Mouse (Mus musculus) forebrain, embryonic 15.5 days (tissue): ENCODE measurements at regions not wholly inside any gene's neighbourhood (a gene's known extent, or its start where the extent isn't known, plus 50 kb on each side); places are given as distances from the start of the nearest gene placed in this dataset.
A peak's percentile ranks its signal among the peaks of the same experiment; 100 is the strongest.

Experiments used
- ATAC-seq: fragments of 200-750 bp; cut with Nextera tagmentation; replicated peaks from 2 replicates; pipeline ENCODE4 v1.8.0; 2017; ENCODE audit warnings: mild to moderate bottlenecking, moderate TSS enrichment, moderate library complexity
- H3K27ac ChIP-seq: fragments of 300-500 bp; sonication (generic); replicated peaks from 2 replicates; pipeline ENCODE4 v1.5.1; 2015; ENCODE audit warnings: mild to moderate bottlenecking, inconsistent platforms
- H3K27me3 ChIP-seq: fragments of 300-500 bp; sonication (generic); 2 replicates; pipeline ENCODE4 v1.6.1; 2015; ENCODE audit warnings: inconsistent platforms
- H3K36me3 ChIP-seq: fragments of 300-500 bp; sonication (generic); 2 replicates; pipeline ENCODE4 v1.6.1; 2015; ENCODE audit warnings: mild to moderate bottlenecking, inconsistent platforms
- H3K4me1 ChIP-seq: fragments of 300-500 bp; sonication (generic); 2 replicates; pipeline ENCODE4 v1.6.1; 2015; ENCODE audit warnings: inconsistent platforms
- H3K4me2 ChIP-seq: fragments of 300-500 bp; sonication (generic); replicated peaks from 2 replicates; pipeline ENCODE4 v1.6.1; 2015; ENCODE audit warnings: mild to moderate bottlenecking, inconsistent platforms
- H3K4me3 ChIP-seq: fragments of 300-500 bp; sonication (generic); 2 replicates; pipeline ENCODE4 v1.5.1; 2015; ENCODE audit warnings: mild to moderate bottlenecking, inconsistent platforms
- H3K9ac ChIP-seq: fragments of 300-500 bp; sonication (generic); replicated peaks from 2 replicates; pipeline ENCODE4 v1.6.1; 2015; ENCODE audit warnings: mild to moderate bottlenecking, inconsistent platforms
- H3K9me3 ChIP-seq: fragments of 300-500 bp; sonication (generic); 2 replicates; pipeline ENCODE4 v1.6.1; 2016; ENCODE audit warnings: inconsistent platforms
- WGBS: fragments of 180-500 bp; shearing (Covaris S2); methylation state at CpG from one replicate; pipeline ENCODE4 v1.1.7; 2015; ENCODE audit warnings: mixed read lengths; 5-methylcytosine and 5-hydroxymethylcytosine counted together

DNA sequence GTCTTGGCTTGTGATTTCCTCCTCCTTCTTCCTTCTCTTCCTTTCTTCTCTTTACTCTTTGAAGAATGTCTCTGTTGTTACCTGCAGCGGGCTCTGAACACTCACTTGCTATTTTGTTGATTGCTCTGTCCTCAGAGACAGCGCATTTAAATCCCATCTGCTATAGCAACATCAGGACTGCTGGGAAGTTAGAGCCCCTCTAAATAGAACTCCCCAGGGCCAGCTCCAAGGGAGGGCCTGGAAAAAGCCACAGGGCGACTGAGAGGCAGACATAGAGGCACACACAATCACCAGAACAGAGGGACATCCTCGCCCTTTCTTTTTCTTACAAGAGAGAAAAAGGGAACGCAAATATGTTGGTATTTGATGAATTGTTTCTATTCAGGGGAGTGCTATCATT is 306.6 kb downstream of the Satb1 start:
- Histone ChIP-seq H3K4me1 (no peaks in the 10 kb centered on the region), H3K9me3 (no peaks in the 10 kb centered on the region), H3K9ac (no peak overlapping the region), H3K27me3 (no peaks in the 10 kb centered on the region), H3K4me3 (no peak overlapping the region), H3K4me2 (no peak overlapping the region), H3K36me3 (no peaks in the 10 kb centered on the region), H3K27ac (no peak overlapping the region)
- no peak for ATAC-seq
- WGBS = 22% methylated on average over 5 of the region's 5 CpGs

DNA sequence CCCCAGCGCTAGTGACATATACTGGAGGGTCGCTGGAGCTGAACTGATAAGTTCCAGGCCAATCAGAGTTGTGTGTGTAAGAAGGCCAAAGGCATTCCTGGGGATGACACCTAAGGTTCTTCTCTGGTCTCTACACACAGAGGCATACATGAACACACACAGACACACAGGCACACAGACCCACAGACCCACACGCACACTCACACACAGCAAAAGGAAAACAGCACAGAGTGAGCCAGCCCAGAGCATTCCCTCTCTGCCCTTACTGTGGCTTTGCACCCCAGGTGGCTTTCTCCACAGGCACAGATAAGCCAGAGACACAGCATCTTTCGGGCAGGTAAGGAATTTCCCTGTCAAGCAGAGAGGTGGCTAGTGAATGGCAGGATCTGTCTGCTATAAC is 307.1 kb downstream of the Satb1 start:
- H3K9ac ChIP-seq = no peak overlapping the region
- H3K4me3 ChIP-seq = no peak overlapping the region
- no peaks in the 10 kb centered on the region for H3K27me3 ChIP-seq
- no peak overlapping the region for H3K4me2 ChIP-seq
- WGBS = 43% methylated on average over 4 of the region's 4 CpGs
- no peaks in the 10 kb centered on the region for H3K9me3 ChIP-seq
- H3K36me3 ChIP-seq = no peaks in the 10 kb centered on the region
- H3K4me1 ChIP-seq = no peaks in the 10 kb centered on the region
- H3K27ac ChIP-seq = no peak overlapping the region
- 0 out of 2 replicates have a peak, but pooled peaks have one; percentile 46 for ATAC-seq

DNA sequence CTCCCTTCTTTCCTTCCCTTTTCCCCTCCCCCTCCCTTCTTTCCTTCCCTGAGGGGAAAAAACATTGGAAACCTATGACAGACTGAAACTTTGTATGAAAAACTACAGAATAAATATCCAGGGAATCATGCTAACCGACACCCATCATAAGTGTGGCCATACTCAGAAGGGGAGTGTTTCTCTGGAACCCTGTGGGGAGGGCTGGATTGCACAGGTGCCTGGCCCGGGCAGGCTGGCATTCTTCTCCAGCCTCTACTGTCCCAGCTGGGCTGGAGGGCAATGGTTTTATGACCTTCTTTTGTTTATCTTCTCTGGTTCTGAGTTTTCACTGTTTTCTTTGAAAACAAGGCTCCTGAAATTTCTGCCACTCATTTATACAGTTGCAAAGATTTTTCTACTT is 307.9 kb downstream of the Satb1 start:
- H3K4me3 ChIP-seq = no peak overlapping the region
- H3K27ac ChIP-seq = no peak overlapping the region
- H3K36me3 ChIP-seq = no peaks in the 10 kb centered on the region
- no peaks in the 10 kb centered on the region for H3K9me3 ChIP-seq
- no peaks in the 10 kb centered on the region for H3K27me3 ChIP-seq
- H3K9ac ChIP-seq = no peak overlapping the region
- no peak for ATAC-seq
- 62% methylated on average over 2 of the region's 2 CpGs for WGBS
- H3K4me2 ChIP-seq = no peak overlapping the region
- no peaks in the 10 kb centered on the region for H3K4me1 ChIP-seq

DNA sequence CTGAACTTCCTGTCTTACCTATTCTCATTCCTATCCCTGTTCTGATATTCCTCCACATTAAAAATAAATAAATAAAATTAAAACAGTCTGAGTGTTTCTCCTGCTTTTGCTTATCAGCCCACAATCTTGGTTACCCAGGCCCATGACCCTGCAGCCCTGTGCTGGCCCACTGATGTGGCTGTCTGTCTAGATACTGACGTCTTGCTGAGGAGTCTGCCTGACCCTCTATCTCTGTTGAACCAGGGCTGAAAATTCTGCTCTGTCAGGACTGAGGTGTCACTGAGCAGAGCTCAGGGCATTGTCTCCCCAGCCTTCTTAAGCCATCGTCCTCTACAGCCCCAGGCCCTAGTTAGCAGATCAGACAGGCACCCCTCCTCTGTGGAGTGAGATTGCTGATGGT is 321.2 kb downstream of the Satb1 start:
- no peak for ATAC-seq
- Histone ChIP-seq H3K9ac (no peak overlapping the region), H3K4me2 (no peak overlapping the region), H3K9me3 (no peaks in the 10 kb centered on the region), H3K4me1 (no peaks in the 10 kb centered on the region), H3K27me3 (no peaks in the 10 kb centered on the region), H3K4me3 (no peak overlapping the region), H3K36me3 (no peaks in the 10 kb centered on the region), H3K27ac (no peak overlapping the region)
- 53% methylated on average over 2 of the region's 2 CpGs for WGBS

DNA sequence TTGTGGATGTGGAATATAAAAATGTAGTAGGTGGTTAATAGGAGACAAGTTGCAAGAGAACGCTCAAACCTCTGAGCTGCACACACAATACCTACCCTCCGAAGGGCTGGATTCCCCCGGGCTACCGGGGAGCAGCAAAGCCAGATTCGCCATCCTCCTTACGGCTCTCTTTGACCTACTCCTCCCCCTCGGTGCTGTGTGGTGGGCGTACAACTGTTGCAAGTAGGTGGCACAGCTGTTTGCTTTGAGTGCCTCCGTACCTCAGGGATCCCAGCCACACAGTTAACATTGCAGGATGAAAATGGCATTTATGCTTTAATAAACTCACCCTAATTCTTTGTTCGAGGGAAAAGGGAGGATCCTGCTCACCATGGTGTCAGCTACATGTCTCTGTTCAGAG is 321.6 kb upstream of the Tbc1d5 start:
- Histone ChIP-seq H3K9me3 (no peaks in the 10 kb centered on the region), H3K4me2 (no peak overlapping the region), H3K4me1 (no peaks in the 10 kb centered on the region), H3K27me3 (no peaks in the 10 kb centered on the region), H3K4me3 (no peak overlapping the region), H3K9ac (no peak overlapping the region), H3K27ac (no peak overlapping the region), H3K36me3 (no peaks in the 10 kb centered on the region)
- ATAC-seq = no peak
- WGBS = 83% methylated on average over 10 of the region's 10 CpGs

DNA sequence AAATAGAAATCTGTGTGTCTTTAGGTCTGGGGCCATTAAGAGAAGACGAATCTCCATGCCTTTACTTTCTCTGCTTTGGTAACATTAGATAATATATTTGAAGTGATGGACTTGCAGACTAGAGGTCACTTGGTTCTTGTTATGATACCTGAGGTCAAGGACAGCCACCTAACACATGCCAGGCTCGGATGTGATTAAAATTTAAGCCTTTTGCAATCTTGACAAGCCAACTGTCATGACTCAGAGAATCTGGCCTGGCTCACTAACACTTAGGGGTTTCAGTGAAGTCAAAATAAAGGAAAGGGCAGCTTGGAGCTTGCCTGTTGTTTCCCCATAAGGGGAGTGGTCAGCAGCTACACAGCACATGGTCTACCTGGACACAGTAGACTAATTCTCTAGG is 320.4 kb upstream of the Tbc1d5 start:
- 87% methylated on average over 2 of the region's 2 CpGs for WGBS
- no peak for ATAC-seq
- Histone ChIP-seq H3K27me3 (no peaks in the 10 kb centered on the region), H3K4me3 (no peak overlapping the region), H3K36me3 (no peaks in the 10 kb centered on the region), H3K9ac (no peak overlapping the region), H3K4me2 (no peak overlapping the region), H3K4me1 (no peaks in the 10 kb centered on the region), H3K9me3 (no peaks in the 10 kb centered on the region), H3K27ac (no peak overlapping the region)

DNA sequence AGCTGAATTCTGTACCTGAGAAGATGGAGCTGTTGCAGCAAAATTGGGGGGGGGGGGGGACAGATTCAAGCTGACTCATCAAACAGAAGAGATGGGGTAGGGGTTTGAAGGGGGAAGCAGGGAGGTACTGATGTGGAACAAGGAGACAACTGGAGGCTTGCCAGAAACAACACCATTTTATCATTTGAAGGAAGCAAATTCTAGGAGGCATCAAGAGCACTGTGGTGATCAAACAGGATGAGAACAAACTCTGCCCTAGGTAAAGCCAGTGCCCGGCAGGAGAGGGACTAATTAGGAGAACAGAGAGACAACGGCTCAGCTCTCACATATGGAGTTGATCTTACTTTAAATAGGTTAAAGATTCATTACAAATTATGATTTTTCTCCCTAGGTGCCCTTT is 315.9 kb upstream of the Tbc1d5 start:
- Histone ChIP-seq H3K4me2 (no peak overlapping the region), H3K4me1 (no peaks in the 10 kb centered on the region), H3K4me3 (no peak overlapping the region), H3K9me3 (no peaks in the 10 kb centered on the region), H3K36me3 (no peaks in the 10 kb centered on the region), H3K9ac (no peak overlapping the region), H3K27me3 (no peaks in the 10 kb centered on the region), H3K27ac (no peak overlapping the region)
- no peak for ATAC-seq
- 40% methylated on average over 2 of the region's 2 CpGs for WGBS

DNA sequence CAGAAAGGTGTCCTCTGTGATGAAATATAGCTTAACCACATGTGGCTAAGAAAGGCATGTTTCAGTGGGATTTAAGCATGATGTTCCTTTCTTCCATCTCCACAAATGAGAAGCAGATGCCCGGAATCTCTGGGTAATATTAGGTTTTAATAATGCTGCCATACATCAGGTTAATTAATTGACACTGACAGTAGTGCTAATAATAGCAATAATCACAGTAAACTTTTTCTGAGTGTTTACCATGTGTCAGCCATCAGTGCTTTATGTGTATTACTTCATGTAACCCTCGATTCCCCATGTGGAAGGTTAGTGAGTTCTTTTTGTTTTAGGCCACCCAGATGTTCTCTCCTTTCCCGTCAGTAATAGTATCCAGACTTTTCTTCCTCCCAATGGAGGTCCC is 310.2 kb upstream of the Tbc1d5 start:
- H3K9me3 ChIP-seq = no peaks in the 10 kb centered on the region
- no peak overlapping the region for H3K4me2 ChIP-seq
- no peaks in the 10 kb centered on the region for H3K27me3 ChIP-seq
- no peak for ATAC-seq
- no peak overlapping the region for H3K4me3 ChIP-seq
- 83% methylated on average over 3 of the region's 3 CpGs for WGBS
- H3K9ac ChIP-seq = no peak overlapping the region
- H3K36me3 ChIP-seq = no peaks in the 10 kb centered on the region
- no peaks in the 10 kb centered on the region for H3K4me1 ChIP-seq
- no peak overlapping the region for H3K27ac ChIP-seq

DNA sequence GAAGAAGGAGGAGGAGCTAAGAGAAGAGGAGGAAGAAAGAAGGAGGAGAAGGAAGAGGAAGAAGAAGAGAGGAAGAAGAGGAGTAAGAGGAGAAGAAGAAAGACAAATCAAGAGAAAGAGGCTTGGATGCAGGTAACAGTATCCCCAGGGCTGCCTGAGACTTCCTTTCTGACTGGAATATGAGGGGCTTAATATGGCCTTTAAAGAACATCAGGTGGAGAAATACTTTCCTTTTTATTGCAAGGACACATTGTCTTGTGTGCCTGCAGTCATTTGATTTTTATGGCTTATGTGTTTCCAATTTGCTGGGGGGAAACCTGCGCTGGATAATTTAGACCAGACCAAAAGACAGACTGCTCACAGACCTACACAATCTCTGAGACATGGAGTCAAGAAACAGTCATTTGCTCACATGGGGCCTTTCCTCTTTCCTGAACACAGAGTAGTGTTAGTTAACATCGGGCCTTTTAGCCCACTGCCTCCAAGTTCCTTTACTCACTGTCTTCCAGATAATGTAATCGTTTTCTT is 308.8 kb upstream of the Tbc1d5 start:
- Histone ChIP-seq H3K9ac (no peak overlapping the region), H3K4me3 (no peak overlapping the region), H3K4me2 (no peak overlapping the region), H3K9me3 (no peaks in the 10 kb centered on the region), H3K27me3 (no peaks in the 10 kb centered on the region), H3K4me1 (no peaks in the 10 kb centered on the region), H3K27ac (no peak overlapping the region), H3K36me3 (no peaks in the 10 kb centered on the region)
- WGBS = 90% methylated on average over 3 of the region's 3 CpGs
- ATAC-seq = no peak

DNA sequence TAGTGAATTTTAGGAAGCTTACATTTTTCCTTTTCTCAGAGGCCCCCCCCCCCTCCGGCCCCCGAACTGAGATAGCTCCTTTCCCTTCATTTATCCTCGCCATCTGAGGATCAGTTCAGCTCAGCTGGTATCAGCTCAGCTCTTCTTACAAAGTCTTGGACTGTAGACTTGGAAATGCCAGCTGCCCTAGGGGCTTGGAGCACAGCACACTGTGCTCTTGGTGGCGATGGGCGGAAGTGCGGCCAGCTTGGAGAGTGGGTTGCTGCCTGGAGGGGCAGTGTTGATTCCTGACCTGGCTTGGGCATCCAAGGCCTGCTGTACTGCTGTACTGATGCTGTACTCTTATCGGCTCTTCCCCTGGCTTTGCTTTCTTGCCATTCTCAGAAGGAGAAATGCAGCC is 298.7 kb upstream of the Tbc1d5 start:
- Histone ChIP-seq H3K27ac (no peak overlapping the region), H3K4me2 (no peak overlapping the region), H3K36me3 (no peaks in the 10 kb centered on the region), H3K9ac (no peak overlapping the region), H3K27me3 (no peaks in the 10 kb centered on the region), H3K4me1 (no peaks in the 10 kb centered on the region), H3K9me3 (no peaks in the 10 kb centered on the region), H3K4me3 (no peak overlapping the region)
- WGBS = 81% methylated on average over 7 of the region's 7 CpGs
- no peak for ATAC-seq

DNA sequence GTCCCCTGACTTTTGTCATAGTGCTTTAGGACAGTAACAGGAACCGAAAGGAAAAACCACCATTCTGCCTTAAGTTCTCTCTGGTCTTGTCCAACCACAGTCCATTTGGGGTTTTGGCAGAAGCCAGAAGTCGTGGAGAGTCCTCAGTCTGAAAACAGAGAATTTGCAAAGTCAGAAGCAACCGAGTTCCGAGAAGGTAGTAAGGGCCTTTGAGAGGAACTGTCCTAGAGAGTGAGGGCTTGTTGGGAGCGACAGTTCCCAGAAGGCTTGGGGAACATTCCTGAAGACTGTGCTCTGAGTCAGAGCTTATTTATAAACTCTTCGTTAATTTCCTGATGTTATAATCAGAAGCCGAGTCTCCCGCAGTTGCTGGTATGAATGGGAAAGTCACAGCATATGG is 298.3 kb upstream of the Tbc1d5 start:
- Histone ChIP-seq H3K36me3 (no peaks in the 10 kb centered on the region), H3K4me1 (no peaks in the 10 kb centered on the region), H3K27ac (no peak overlapping the region), H3K9me3 (no peaks in the 10 kb centered on the region), H3K27me3 (no peaks in the 10 kb centered on the region), H3K4me3 (no peak overlapping the region), H3K9ac (no peak overlapping the region), H3K4me2 (no peak overlapping the region)
- ATAC-seq = no peak
- 90% methylated on average over 8 of the region's 8 CpGs for WGBS

DNA sequence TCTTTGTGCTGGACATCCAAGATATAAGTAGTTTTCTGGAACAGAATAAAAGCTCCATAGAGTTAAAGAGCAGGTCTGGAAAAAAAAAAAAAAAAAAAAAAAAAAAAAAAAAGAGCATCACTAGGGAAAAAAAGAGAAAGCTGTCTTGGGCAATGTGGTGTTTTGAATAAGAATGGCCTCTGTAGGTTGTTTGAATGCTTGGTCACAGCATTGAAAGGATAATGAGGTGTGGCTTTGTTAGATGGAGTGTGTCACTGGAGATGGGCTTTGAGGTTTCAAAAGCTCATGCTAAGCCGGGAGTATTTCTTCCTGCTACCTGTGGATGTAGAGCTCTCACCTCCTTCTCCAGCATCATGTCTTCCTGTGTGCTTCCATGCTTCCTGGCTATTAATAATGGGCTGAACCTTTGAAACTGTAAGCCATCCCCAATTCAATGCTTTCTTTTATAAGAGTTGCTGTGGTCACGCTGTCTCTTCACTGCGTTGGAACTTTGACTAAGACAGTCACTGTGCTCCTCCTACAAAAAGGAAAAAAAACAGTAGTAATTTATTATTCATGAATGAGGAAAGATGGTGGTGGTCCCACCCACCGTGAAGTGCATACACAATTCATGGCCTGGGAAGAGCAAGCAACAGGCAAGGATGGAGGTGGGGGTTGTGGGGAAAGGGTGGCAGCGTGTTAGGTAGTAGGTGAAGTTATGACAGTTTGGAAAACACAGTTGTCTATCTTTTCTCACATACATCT is 283.2 kb upstream of the Tbc1d5 start:
- Histone ChIP-seq H3K27ac (no peak overlapping the region), H3K4me1 (peaks cover 12% of the 10 kb centered on the region), H3K9me3 (no peaks in the 10 kb centered on the region), H3K27me3 (no peaks in the 10 kb centered on the region), H3K4me3 (peak overlapping the region; percentile 42), H3K9ac (no peak overlapping the region), H3K36me3 (no peaks in the 10 kb centered on the region), H3K4me2 (peak overlapping the region; percentile 64)
- 25% methylated on average over 5 of the region's 5 CpGs for WGBS
- no peak for ATAC-seq

DNA sequence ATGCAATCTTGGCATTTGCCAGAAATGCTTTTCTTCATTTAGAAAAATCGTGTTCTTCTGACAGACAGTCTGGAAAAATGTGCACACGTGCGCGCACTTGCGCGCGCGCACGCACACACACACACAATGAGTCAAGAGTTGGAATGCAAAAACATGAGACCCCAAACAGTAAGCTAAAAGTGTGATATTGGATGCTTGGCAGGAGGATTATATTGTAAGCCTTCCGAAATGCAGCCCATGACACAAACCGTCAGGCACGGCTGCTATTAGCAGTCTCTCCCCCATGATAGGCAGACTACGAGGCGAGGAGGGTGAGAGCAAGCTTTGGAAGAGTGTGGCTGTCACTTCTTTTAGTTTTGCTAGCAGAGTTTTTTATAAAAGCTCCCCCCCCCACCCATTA is 282.1 kb upstream of the Tbc1d5 start:
- peak overlapping the region; percentile 64 for H3K4me2 ChIP-seq
- H3K9me3 ChIP-seq = no peaks in the 10 kb centered on the region
- no peaks in the 10 kb centered on the region for H3K27me3 ChIP-seq
- H3K36me3 ChIP-seq = no peaks in the 10 kb centered on the region
- peaks cover 12% of the 10 kb centered on the region for H3K4me1 ChIP-seq
- H3K27ac ChIP-seq = 0 out of 2 replicates have a peak overlapping the region, but pooled peaks have one; percentile 25
- H3K9ac ChIP-seq = peak overlapping the region; percentile 51
- peak overlapping the region; percentile 42 for H3K4me3 ChIP-seq
- 19% methylated on average over 14 of the region's 14 CpGs for WGBS
- peak; percentile 82 for ATAC-seq
